Mouse (Mus musculus): ENCODE results near the gene Daam1. TPM values are rescaled to one million over a fixed set of nuclear protein-coding genes. Genes with fewer than 3 reads are reported as not detected.

The Daam1 gene
- polyA plus RNA-seq, 1 experiment from 2014 or later, result 7.7 TPM

DNA sequence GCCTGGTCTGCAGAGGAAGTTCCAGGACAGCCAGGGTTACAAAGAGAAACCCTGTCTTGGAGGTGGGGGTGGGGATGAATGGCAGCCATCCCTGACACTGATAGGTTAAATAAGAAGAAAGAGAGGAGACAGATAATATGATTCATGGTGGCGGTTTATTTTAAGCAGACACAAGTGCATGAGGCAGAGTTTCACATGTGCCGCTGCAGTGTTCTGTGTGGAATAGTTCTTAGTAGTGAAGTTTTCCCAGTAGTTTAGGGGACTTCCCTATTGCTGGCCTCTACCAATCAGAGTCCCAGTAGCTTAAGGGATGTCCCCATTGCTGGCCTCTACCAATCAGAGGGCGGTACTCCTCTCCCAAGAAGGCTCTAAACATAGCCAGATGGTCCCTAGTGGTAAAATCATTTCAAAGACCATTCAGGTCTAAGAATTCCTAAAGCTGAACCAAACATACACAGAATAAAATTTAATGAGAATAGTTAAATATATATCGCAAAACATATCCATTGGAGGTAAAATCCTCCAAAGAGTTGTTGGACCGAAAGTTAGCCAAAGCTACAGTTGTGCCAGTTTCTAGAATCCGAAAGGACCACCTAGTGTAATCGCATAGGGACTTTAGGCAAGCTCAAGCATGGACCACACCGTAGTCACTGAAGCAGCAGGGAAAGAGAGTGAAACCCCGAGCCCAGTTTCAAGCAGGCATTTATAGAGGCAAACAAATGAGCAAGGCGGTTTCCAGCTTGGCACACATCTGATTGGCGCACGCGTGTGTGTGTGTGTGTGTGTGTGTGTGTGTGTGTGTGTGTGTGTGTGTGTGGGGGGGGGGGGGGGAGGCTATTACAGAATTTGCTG is 178.4 kb downstream of the Daam1 start:
- ATAC-seq, result no peak
- no peaks in the 10 kb centered on the region for H3K36me3 ChIP-seq (ENCODE audit: control insufficient read depth, insufficient read depth, low read length)
- no peak overlapping the region for H3K4me2 ChIP-seq (ENCODE audit: low read depth, low read length)
- no peak overlapping the region for H3K9ac ChIP-seq (ENCODE audit: low read depth, low read length)
- H3K9me3 ChIP-seq (ENCODE audit: control insufficient read depth, low read length), result no peaks in the 10 kb centered on the region
- WGBS, result 91% methylated on average over 13 of the region's 13 CpGs
- H3K4me1 ChIP-seq (ENCODE audit: control insufficient read depth, insufficient read depth, low read length), result no peaks in the 10 kb centered on the region
- no peak overlapping the region for H3K4me3 ChIP-seq (ENCODE audit: low read length)
- no peaks in the 10 kb centered on the region for H3K27me3 ChIP-seq (replicated peaks; ENCODE audit: control insufficient read depth, insufficient read depth, low read length)
- no peak overlapping the region for H3K27ac ChIP-seq (ENCODE audit: low read length)

DNA sequence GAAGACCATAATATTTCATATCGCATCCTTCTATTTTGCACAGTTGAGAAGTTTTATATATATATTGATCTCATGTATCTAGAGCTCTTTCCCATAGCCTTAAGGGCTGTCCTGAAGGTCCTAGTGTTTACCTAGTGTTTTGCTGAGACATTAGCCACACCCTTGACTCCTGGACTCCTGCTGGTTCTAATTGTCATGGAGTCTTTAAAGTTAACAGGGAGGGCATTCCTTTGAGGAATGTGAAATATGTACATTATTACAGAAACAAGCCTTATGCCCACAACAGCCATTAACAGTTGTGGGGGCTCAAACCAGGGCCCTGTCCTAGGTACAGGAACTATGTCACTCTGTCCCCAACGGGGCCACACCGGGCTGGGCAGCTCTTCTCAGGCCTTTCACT is 180.5 kb downstream of the Daam1 start:
- Histone ChIP-seq H3K4me1 (ENCODE audit: control insufficient read depth, insufficient read depth, low read length) (no peaks in the 10 kb centered on the region), H3K9ac (ENCODE audit: low read depth, low read length) (no peak overlapping the region), H3K9me3 (ENCODE audit: control insufficient read depth, low read length) (no peaks in the 10 kb centered on the region), H3K4me2 (ENCODE audit: low read depth, low read length) (no peak overlapping the region), H3K27ac (ENCODE audit: low read length) (no peak overlapping the region), H3K27me3 (replicated peaks; ENCODE audit: control insufficient read depth, insufficient read depth, low read length) (no peaks in the 10 kb centered on the region), H3K4me3 (ENCODE audit: low read length) (no peak overlapping the region), H3K36me3 (ENCODE audit: control insufficient read depth, insufficient read depth, low read length) (no peaks in the 10 kb centered on the region)
- no peak for ATAC-seq
- WGBS, result 93% methylated on average over 3 of the region's 3 CpGs

DNA sequence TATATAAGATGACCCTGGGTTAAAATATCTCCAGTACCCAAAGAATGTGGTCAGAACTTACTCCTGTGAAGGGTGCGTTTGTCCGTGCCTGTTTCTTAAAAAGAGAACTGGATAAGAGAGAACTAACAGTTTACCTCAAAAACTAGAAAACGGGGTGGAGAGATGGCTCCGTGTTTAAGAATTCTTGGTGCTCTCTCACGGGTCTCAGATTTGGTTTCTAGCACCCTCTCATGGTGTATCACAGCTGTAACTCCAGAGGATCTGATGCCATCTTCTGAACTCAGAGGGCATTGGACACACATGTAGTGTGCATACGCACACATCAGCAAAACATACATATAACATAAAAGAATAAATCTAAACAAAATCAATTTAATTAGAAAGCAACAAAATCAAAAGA is 181.2 kb downstream of the Daam1 start:
- WGBS, result 89% methylated on average over 6 of the region's 6 CpGs
- no peak overlapping the region for H3K4me3 ChIP-seq (ENCODE audit: low read length)
- no peak overlapping the region for H3K4me2 ChIP-seq (ENCODE audit: low read depth, low read length)
- no peaks in the 10 kb centered on the region for H3K36me3 ChIP-seq (ENCODE audit: control insufficient read depth, insufficient read depth, low read length)
- no peaks in the 10 kb centered on the region for H3K4me1 ChIP-seq (ENCODE audit: control insufficient read depth, insufficient read depth, low read length)
- H3K9ac ChIP-seq (ENCODE audit: low read depth, low read length), result no peak overlapping the region
- H3K27ac ChIP-seq (ENCODE audit: low read length), result no peak overlapping the region
- no peaks in the 10 kb centered on the region for H3K9me3 ChIP-seq (ENCODE audit: control insufficient read depth, low read length)
- H3K27me3 ChIP-seq (replicated peaks; ENCODE audit: control insufficient read depth, insufficient read depth, low read length), result no peaks in the 10 kb centered on the region
- ATAC-seq, result no peak

DNA sequence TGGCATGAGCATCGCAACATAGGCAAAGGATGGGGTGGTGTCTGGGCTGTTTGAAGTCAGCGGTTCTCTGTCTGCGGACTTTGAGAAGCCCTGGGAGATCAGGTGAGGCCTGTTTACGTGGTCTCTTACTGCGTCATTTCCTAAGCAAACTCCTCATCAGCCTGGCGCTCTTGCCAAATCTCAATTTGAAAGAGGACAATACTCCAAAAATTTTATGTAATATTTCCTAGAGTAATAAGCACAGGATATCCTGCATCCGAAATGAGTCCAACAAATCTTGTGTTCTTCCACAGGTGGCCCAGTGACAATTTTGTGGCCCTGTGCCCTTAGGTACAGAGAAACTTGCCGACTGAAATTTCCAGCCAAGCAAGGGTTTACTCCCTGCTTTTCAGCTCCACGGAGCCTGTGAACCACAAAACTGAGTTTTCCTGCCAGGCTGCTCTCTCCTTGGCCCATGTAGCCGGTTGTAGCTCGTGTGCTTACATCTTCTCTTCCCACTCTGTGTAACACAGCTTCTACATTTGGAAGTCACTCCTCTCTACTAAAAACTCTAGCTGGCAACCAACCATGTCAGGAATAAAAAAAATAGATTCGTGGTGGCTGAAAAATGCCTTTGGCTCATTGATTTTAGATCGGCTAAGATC is 183.0 kb downstream of the Daam1 start:
- ATAC-seq, result no peak
- no peaks in the 10 kb centered on the region for H3K9me3 ChIP-seq (ENCODE audit: control insufficient read depth, low read length)
- no peaks in the 10 kb centered on the region for H3K36me3 ChIP-seq (ENCODE audit: control insufficient read depth, insufficient read depth, low read length)
- H3K27ac ChIP-seq (ENCODE audit: low read length), result peak overlapping the region; percentile 46; the same call in 1 of the 2 replicates
- no peaks in the 10 kb centered on the region for H3K27me3 ChIP-seq (replicated peaks; ENCODE audit: control insufficient read depth, insufficient read depth, low read length)
- no peak overlapping the region for H3K4me3 ChIP-seq (ENCODE audit: low read length)
- no peak overlapping the region for H3K9ac ChIP-seq (ENCODE audit: low read depth, low read length)
- H3K4me1 ChIP-seq (ENCODE audit: control insufficient read depth, insufficient read depth, low read length), result no peaks in the 10 kb centered on the region
- WGBS, result 78% methylated on average over 13 of the region's 13 CpGs
- H3K4me2 ChIP-seq (ENCODE audit: low read depth, low read length), result 0 out of 2 replicates have a peak overlapping the region, but pooled peaks have one; percentile 17

DNA sequence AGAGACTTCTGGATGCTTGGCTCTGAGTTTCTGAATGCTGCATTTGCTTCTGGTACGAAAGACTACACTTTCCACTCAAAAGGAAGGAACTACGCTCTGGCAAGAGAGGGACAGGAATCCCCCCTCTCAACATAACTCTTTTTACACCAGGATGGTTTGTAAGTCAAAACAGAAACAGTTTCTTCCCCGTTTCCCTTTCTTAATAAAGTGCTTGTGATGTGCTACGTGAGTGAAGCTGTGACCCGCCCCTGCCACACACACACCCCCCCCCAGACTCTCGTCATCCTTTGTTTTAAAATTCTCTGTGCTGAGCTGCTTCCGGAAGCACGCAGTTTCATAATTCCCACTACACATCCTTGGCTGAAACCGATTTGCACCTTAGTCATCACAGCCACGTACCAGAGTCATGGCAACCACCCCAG is 183.5 kb downstream of the Daam1 start:
- H3K27ac ChIP-seq (ENCODE audit: low read length), result no peak overlapping the region
- ATAC-seq, result no peak
- no peaks in the 10 kb centered on the region for H3K4me1 ChIP-seq (ENCODE audit: control insufficient read depth, insufficient read depth, low read length)
- no peaks in the 10 kb centered on the region for H3K9me3 ChIP-seq (ENCODE audit: control insufficient read depth, low read length)
- H3K4me2 ChIP-seq (ENCODE audit: low read depth, low read length), result peak overlapping the region; percentile 17; the same call in 1 of the 2 replicates
- no peak overlapping the region for H3K4me3 ChIP-seq (ENCODE audit: low read length)
- no peaks in the 10 kb centered on the region for H3K36me3 ChIP-seq (ENCODE audit: control insufficient read depth, insufficient read depth, low read length)
- 51% methylated on average over 10 of the region's 10 CpGs for WGBS
- H3K9ac ChIP-seq (ENCODE audit: low read depth, low read length), result no peak overlapping the region
- H3K27me3 ChIP-seq (replicated peaks; ENCODE audit: control insufficient read depth, insufficient read depth, low read length), result no peaks in the 10 kb centered on the region

DNA sequence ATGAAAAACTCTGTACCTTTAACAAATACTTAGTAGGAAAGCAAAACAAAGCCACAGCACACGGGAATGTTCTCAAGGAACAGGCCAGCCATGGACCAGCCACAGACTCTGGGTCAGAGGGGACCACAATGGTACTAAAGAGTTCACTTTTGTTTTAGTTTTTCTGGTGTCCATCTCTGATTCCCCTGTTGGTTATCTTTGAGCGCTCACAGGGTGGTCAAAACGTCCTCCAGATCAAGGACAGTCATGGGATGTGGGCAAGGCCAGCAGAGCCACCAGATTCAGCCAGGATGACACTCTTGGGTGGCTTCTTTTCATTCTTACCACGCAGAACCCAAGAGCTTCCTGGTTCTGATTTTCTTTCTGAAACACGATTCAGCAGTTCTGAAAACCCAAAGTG is 184.4 kb downstream of the Daam1 start:
- H3K9me3 ChIP-seq (ENCODE audit: control insufficient read depth, low read length), result no peaks in the 10 kb centered on the region
- no peaks in the 10 kb centered on the region for H3K27me3 ChIP-seq (replicated peaks; ENCODE audit: control insufficient read depth, insufficient read depth, low read length)
- H3K4me3 ChIP-seq (ENCODE audit: low read length), result no peak overlapping the region
- H3K4me2 ChIP-seq (ENCODE audit: low read depth, low read length), result no peak overlapping the region
- no peak overlapping the region for H3K27ac ChIP-seq (ENCODE audit: low read length)
- 76% methylated on average over 5 of the region's 5 CpGs for WGBS
- H3K36me3 ChIP-seq (ENCODE audit: control insufficient read depth, insufficient read depth, low read length), result no peaks in the 10 kb centered on the region
- no peak overlapping the region for H3K9ac ChIP-seq (ENCODE audit: low read depth, low read length)
- ATAC-seq, result no peak
- H3K4me1 ChIP-seq (ENCODE audit: control insufficient read depth, insufficient read depth, low read length), result no peaks in the 10 kb centered on the region

DNA sequence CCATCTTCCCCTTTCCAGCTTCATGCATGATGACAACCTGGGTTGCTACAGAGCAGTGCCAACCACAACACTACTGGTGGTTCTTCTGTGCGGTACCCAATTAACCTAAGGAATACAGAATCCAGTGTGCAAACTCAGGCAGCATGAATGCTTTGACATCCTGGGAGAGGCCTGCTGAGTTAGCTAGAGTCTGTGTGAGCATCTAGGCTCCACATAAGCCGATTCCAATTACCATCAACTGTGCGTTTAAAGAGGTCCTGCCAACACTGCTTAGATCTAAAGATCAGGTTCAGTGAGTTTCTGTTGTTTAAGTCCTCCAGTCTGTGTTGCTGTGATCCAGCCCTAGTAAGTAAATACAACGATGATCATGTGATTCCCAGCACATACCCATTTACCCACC is 189.4 kb downstream of the Daam1 start:
- Histone ChIP-seq H3K4me1 (ENCODE audit: control insufficient read depth, insufficient read depth, low read length) (no peaks in the 10 kb centered on the region), H3K9ac (ENCODE audit: low read depth, low read length) (no peak overlapping the region), H3K27ac (ENCODE audit: low read length) (no peak overlapping the region), H3K9me3 (ENCODE audit: control insufficient read depth, low read length) (peaks cover 2% of the 10 kb centered on the region; the same call in 1 of the 2 replicates), H3K36me3 (ENCODE audit: control insufficient read depth, insufficient read depth, low read length) (no peaks in the 10 kb centered on the region), H3K4me3 (ENCODE audit: low read length) (no peak overlapping the region), H3K4me2 (ENCODE audit: low read depth, low read length) (no peak overlapping the region), H3K27me3 (replicated peaks; ENCODE audit: control insufficient read depth, insufficient read depth, low read length) (no peaks in the 10 kb centered on the region)
- 93% methylated on average over 4 of the region's 4 CpGs for WGBS
- ATAC-seq, result no peak

DNA sequence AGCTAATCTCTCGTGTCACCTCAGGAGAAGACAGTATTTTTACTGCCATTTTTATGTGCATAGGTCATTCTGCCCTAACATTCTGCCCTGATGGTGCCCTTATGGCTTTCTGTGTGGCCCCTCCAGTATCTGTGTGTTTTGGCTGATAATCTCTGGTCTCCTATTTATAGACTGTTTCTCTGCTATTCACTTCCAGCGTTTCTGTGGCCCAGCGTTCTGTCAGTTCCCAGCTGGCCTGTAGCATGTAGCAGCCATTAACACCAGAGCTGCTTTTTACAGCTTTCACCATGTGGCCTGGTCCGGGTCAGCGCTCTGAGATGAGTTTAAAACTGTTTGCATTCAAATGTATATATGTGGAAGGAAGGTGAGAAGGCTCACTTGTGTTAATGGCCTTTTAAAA is 190.7 kb downstream of the Daam1 start:
- WGBS, result 32% methylated on average over 5 of the region's 5 CpGs
- Histone ChIP-seq H3K4me2 (ENCODE audit: low read depth, low read length) (no peak overlapping the region), H3K9ac (ENCODE audit: low read depth, low read length) (no peak overlapping the region), H3K4me1 (ENCODE audit: control insufficient read depth, insufficient read depth, low read length) (no peaks in the 10 kb centered on the region), H3K4me3 (ENCODE audit: low read length) (no peak overlapping the region), H3K27me3 (replicated peaks; ENCODE audit: control insufficient read depth, insufficient read depth, low read length) (no peaks in the 10 kb centered on the region), H3K9me3 (ENCODE audit: control insufficient read depth, low read length) (peaks cover 2% of the 10 kb centered on the region; the same call in 1 of the 2 replicates), H3K36me3 (ENCODE audit: control insufficient read depth, insufficient read depth, low read length) (no peaks in the 10 kb centered on the region), H3K27ac (ENCODE audit: low read length) (no peak overlapping the region)
- no peak for ATAC-seq

DNA sequence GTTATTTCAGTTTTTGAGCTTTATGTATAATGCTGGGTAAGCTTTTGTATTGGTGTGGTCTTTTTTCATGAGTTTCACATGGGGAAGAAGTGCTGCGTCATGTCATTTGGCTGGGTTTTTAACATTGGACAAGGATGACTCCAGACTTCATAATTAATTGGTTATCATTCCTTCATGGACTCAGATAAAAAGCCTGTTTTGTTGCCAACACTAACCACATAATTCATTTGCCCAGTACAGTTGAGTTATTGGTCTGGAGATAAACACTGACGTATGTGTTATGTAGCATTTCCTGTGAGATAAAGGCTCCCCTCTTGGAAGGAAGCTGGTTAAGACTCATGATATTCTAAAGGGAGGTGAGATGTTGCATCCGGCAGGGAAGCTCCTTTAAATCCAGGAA is 191.9 kb downstream of the Daam1 start:
- H3K9me3 ChIP-seq (ENCODE audit: control insufficient read depth, low read length), result peaks cover 2% of the 10 kb centered on the region; the same call in 1 of the 2 replicates
- H3K4me3 ChIP-seq (ENCODE audit: low read length), result no peak overlapping the region
- no peaks in the 10 kb centered on the region for H3K27me3 ChIP-seq (replicated peaks; ENCODE audit: control insufficient read depth, insufficient read depth, low read length)
- H3K36me3 ChIP-seq (ENCODE audit: control insufficient read depth, insufficient read depth, low read length), result no peaks in the 10 kb centered on the region
- ATAC-seq, result no peak
- no peak overlapping the region for H3K27ac ChIP-seq (ENCODE audit: low read length)
- WGBS, result 82% methylated on average over 3 of the region's 3 CpGs
- H3K4me1 ChIP-seq (ENCODE audit: control insufficient read depth, insufficient read depth, low read length), result no peaks in the 10 kb centered on the region
- no peak overlapping the region for H3K9ac ChIP-seq (ENCODE audit: low read depth, low read length)
- H3K4me2 ChIP-seq (ENCODE audit: low read depth, low read length), result no peak overlapping the region

All from intestine, embryonic 16.5 days (tissue).